Mouse (Mus musculus): ENCODE data around the gene Pafah2.

The Pafah2 gene

DNA sequence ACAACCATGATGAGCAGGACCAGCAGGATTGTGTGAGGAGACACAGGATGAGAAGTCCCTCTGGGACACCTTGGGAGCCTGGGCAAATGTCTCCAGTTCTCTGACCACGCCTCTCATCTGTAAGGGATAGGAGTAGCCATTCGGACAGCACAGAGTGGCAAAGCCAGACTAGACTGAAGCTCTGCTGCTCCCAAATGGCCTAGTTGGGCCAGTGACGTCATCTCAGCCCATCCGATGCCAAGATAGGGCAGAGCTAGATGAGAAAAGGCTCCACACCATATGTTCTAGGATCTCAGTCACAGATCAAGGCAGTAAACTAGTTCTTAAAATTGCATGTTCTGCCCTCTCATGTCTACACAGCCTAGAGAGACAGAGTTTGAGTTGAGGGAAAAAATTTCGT is 62.7 kb downstream of the Pafah2 start:
- no peak for DNase-seq (ENCODE audit: low read depth, low spot score)

DNA sequence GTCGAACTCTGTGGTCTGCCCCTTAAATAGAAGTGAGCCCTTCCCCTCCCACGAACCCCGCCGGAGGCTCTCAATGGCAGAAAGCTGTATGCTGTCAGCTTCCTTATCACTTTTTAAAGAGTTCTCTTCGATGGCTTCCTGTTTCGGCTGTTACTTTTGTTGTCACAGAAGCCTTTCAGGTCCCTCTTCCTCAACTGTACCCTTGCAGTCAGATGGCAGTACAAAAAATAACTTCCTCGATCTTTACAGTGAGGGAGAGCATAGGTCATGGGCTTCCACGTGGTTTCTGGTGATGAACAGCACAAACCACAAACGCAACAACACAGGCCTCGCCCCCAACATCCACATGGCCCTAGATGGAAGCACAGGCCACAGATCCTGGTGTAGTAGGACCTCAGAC is 64.2 kb downstream of the Pafah2 start:
- peak; percentile 66 for DNase-seq (ENCODE audit: low read depth, low spot score)

DNA sequence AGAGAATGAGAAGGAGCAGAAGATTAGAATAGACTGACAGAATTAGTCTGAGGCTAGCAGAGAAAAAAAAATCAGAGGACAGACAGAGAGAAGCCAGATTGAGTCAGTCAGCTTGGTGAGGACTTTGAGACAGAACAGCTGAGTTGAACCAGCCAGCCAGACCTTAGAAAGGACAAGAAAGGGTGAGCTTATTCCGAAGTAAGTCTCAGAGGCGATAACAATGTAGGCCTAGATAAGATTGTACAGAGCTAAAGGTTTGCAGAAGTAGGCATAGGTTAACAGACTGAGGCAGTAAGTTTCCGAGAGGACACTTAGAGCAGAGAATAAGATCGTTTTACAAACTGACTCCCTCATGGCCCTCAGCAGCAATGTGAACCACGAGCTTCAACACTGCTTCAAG is 65.1 kb downstream of the Pafah2 start:
- DNase-seq (ENCODE audit: low read depth, low spot score) = no peak

DNA sequence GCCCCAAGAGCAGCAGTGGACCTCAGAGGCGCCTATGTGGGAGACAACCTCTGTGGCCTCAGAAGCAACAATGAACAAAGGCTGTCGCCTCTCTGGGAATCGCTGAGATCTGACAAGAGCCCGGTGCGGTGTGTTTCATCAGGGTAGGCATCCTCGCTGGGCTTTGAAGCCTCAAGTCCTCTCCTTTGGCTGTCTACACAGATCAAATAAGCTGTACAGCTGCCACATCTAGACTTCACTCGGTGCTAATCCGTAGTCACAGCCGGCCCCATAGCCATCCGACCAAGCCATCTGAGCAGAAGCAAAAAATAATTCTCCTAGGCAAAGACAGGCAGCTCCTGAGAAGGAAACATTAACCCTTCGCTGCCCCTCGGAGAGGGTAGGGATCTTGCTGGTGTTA is 69.7 kb downstream of the Pafah2 start:
- no peak for DNase-seq (ENCODE audit: low read depth, low spot score)

DNA sequence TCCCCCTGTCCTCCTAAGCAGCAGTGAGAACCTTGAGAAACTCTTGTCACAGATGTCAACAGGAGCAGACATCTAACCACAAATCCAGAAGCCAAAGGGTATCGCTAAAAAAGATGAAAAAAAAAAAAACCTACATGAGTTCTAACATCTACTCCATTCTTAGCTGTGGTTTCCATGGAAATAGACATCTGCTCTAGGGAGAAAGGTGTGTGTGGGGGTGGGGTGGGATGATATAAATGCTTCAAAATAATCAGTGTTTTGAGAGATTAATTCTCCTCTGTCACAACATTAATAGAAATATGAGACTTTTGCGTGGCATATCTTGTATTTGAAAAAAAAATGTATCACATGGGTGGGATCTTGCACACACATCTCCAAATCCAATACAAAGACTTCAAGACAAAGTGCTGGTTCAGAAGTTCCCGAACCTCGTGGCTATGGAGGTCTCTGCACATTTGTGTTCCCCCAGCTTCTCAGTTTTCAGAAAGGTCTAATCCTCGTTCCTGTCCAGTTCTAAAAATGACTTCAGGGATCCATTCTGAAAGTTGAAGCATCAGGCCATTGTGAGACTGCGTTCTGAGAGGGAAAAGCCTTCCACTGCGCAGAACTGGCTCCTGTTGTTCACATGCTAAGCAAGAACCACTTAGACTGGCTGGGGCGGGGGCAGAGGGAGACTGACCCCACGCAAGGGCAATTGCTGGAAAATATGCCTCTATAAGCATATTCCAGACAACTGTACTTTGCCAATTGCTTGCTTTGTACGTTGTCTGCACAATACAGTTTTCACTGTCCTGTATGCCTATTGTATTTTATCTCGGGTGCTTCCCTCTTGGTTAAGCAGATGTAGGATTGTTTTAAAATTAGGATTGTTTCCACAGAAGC is 70.5 kb downstream of the Pafah2 start:
- DNase-seq (ENCODE audit: low read depth, low spot score) = no peak

DNA sequence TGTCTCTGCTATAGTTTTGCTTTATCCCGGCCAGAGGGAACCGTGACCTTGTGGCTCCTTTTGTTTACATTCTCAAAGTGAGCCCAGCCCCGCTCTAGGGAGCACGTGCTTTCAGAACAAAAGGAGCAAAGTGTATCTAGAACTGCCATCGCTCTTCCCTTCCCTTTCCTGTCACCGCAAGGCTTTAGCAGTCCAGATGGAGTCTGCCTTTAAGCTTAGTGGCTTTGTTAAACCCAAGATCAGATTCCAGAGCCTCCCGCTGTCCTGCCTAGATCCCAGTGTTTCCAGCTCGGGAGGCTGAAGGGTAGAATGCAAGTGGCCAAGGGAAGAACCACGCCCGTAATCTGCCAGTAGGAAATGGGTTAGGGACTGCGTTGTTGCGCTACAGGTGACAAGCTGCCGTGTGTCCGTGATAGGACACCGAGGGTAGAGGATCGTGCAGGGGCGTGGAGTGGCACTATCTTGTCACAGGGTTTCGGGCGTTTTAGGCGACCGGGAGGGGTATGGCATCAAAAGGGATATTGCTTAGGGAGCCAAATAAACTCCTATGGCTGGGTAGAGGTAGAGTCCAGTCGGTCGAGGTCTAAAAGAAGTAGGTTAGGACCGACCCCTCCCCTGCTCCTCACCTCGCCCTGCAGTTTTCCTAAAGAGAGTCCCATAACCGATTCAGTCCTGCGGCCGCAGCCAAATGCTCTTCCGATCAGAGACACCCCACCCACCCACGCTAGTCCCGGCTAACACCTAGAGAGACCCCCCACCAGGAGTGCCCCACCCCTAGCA is 71.5 kb downstream of the Pafah2 start:
- DNase-seq (ENCODE audit: low read depth, low spot score) = peak; percentile 24

DNA sequence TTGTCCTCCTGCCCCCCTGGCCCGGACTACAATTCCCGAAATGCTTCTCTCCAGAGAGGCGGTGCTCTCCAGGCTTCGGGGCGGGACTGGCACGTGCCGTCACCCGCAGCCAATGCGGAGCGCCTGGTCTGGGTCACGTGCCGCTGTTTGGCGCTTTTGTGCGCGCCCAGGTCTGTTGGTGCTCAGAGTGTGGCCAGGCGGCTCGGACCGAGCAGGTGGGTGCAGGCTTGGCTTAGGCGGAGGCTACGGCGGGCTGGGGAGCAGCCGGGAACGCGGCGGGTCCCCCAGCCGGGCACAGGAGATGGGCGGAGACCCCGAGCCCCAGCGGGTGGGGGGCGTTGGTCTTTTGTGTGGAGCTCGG is 72.1 kb downstream of the Pafah2 start, which contains the start of gene Stmn1:
Gene Stmn1 (plus strand): TSS at position 106 of the 361 bp plus-strand sequence.
- peak; percentile 95 for DNase-seq (ENCODE audit: low read depth, low spot score)

DNA sequence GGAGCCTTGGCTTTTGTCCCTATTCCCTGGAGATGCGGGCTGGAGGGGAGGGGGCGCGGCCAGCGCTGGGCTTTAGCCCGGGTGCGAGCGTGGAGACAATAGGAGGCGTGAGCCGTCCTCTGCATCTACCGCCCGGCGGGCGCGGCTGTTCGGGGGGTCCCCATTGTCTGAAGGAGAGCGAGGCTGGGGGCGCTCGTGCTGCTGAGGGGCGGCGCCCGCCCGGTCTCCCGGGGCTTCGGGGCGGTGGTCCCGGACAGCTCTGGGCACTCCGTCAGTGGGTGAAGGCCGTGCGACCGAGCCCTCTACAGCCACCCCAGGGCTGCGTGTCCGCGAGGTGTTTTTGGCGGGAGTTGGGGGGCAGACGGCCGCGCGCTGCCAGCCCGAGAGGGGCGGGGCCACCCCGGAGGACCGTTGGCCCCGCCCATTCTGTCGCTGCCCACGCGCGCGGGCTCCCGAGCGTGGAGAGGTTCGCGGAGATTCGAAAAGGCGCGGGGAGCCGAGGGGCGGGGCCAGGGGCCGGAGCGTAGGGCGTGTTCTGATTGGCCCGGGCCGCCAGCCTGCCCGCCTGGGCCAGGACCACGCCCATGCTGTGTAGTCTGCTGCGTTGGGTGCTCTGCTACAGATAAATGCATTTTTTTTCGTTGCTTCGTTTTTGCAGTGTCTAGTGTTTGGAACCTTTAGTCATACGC is 72.6 kb downstream of the Pafah2 start:
- peak; percentile 95 for DNase-seq (ENCODE audit: low read depth, low spot score)

DNA sequence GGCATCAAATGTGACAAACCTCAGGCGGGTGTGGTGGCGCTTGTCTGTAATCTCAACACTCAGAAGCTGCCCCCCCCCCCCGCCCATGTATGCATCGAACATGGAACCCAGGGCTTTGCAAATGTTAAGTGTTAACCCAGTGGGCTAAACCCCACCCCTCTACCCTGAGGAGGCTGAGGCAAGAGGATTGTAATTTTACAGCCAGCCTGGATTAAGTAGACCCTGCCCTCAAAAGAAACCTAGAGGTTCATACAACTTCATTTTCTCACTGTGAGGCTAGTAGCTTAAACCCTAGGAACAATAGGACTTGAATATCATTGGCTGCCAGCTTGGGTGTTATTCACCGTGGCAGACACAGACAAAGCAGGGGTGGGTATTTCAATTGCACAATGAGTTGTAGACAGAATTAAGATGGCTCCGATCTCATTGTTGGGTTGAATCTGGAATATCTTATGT is 73.2 kb downstream of the Pafah2 start:
- DNase-seq (ENCODE audit: low read depth, low spot score) = no peak

DNA sequence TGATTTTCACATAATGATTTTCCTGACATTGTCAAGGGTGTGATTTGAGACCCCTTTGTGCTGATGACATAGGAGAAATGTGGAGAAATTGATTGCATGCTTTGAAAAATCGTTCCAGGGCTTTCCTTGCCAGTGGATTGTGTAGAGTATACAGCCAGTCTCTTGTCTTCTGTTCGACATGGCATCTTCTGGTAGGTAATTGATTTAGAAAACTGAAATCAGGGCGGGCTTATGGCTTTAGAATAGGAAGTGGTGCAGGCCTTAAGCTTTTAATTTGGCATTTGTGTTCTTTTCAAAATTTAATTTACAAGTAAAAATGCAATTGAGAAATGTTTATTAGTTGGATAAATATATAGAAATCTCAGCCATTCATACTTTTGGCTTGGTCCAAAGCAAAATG is 73.9 kb downstream of the Pafah2 start:
- DNase-seq (ENCODE audit: low read depth, low spot score) = no peak

DNA sequence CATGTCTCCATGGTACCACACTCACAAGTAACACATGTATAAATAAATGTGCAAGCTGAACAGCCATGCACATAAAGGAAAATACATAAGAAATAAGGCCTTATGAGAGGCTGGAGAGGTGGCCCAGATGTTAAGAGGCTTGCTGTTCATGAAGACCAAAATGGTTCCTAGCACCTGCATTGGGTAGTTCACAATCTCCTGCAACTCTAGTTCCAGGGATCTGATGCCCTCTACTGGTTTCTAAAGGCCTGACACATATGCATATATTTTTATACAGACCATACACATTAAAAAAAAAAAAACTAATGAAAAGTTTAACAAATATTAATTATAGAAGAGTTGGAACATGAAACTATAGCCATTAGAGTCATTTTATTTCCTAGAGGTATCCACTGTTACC is 75.3 kb downstream of the Pafah2 start:
- peak; percentile 47 for DNase-seq (ENCODE audit: low read depth, low spot score)

DNA sequence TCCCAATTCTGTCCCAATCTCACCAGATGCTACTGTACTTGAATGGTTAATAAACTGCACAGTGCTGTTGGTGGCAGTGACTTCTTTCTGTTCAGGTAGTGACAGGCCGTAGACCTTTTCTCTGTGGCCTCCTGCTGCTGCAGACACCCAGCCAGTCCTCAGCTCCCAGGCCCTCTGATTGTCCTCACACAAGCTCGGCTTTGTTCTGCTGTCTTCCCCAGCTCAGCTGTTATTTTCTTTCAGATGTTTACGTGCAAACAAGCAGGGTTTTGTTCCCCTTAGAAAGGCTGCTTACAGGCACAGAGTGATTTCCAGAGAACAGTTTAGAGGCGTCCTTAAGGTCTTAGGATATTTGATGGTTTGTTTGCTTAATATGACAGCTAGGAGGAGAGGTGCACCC is 77.6 kb downstream of the Pafah2 start:
- no peak for DNase-seq (ENCODE audit: low read depth, low spot score)

DNA sequence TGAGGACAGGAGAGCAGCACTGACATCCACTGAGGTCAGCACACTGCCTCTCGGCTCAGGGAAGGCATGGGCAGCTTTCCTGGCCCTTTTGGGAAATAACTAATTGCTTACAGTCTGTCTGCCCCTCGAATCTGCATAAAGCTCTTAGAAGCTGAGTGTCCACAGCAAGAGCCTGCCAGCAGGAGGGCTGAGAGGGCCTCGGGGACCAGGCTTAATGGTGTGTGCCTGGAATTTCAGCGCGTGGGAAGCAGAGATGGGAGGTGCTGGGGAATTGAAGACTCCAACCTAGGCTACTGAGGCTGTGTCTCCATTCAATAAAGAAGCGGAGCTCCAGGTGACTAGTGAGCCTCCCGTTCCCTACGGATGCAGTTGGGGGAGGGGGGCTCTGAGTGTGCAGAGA is 78.1 kb downstream of the Pafah2 start:
- DNase-seq (ENCODE audit: low read depth, low spot score) = no peak

DNA sequence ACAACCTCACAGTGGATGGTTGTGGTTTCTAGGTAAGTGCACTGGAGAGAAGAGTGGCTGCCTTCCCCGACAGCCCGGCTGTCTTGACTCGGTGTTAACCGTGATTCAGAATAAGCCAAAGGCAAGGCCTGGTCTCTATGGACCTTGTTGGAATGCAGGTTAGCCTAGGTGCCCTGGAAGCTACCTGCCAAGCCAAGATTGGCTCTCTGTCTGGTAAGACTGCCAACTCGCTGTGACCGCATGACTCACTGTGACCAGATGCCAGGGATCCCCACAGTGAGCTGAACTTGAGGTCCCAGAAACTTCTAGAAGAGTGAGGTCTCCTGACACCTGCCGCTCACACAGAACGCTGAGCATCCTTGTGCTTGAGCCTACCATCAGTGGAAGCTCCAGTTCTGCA is 80.8 kb downstream of the Pafah2 start:
- DNase-seq (ENCODE audit: low read depth, low spot score) = no peak

All from A20 (cell line).